Mouse (Mus musculus) stomach, postnatal 0 days (tissue): ENCODE data around the gene Slc25a12. TPM values are rescaled to one million over a fixed set of nuclear protein-coding genes. Genes with fewer than 3 reads are reported as not detected.

Source experiments
- ATAC-seq: fragments of 200-750 bp; cut with Nextera tagmentation; 2 replicates; pipeline ENCODE4 v1.8.0; 2017; ENCODE audit not compliant: low FRiP score, low TSS enrichment
- DNase-seq: peaks from one replicate; pipeline ENCODE4 v3.0.0-alpha.2; 2016; ENCODE audit warnings: low spot score
- H3K27ac ChIP-seq: fragments of 300-500 bp; sonication (generic); replicated peaks from 2 replicates; pipeline ENCODE4 v1.5.1; 2014; ENCODE audit warnings: mild to moderate bottlenecking, control low read depth
- H3K27me3 ChIP-seq: fragments of 300-500 bp; sonication (generic); 2 replicates; pipeline ENCODE4 v1.6.1; 2014; ENCODE audit warnings: low read length; ENCODE audit not compliant: control insufficient read depth, insufficient read depth
- H3K36me3 ChIP-seq: fragments of 300-500 bp; sonication (generic); 2 replicates; pipeline ENCODE4 v1.6.1; 2014; ENCODE audit warnings: low read length, mixed read lengths; ENCODE audit not compliant: control insufficient read depth, insufficient read depth
- H3K4me1 ChIP-seq: fragments of 300-500 bp; sonication (generic); replicated peaks from 2 replicates; pipeline ENCODE4 v1.6.1; 2014; ENCODE audit warnings: antibody characterized with exemption; ENCODE audit not compliant: control insufficient read depth, insufficient read depth
- H3K4me2 ChIP-seq: fragments of 300-500 bp; sonication (generic); replicated peaks from 2 replicates; pipeline ENCODE4 v1.6.1; 2014; ENCODE audit warnings: low read depth, mild to moderate bottlenecking, control low read depth, moderate library complexity
- H3K4me3 ChIP-seq: fragments of 300-500 bp; sonication (generic); 2 replicates; pipeline ENCODE4 v1.5.1; 2014; ENCODE audit warnings: low read depth, low read length, control low read depth
- H3K9ac ChIP-seq: fragments of 300-500 bp; sonication (generic); 2 replicates; pipeline ENCODE4 v1.6.1; 2014; ENCODE audit warnings: mild to moderate bottlenecking, low read length, control low read depth, mixed read lengths
- H3K9me3 ChIP-seq: fragments of 300-500 bp; sonication (generic); 2 replicates; pipeline ENCODE4 v1.6.1; 2016; ENCODE audit warnings: low read length; ENCODE audit not compliant: control insufficient read depth
- CTCF ChIP-seq: IDR thresholded peaks from 2 replicates; pipeline ENCODE4 v1.5.1; 2016; ENCODE audit warnings: antibody characterized with exemption, low read depth, mild to moderate bottlenecking, moderate library complexity
- EP300 ChIP-seq: optimal IDR thresholded peaks from 2 replicates; pipeline ENCODE3; 2016; ENCODE audit warnings: antibody characterized with exemption
- WGBS: fragments of 180-500 bp; shearing (Covaris S2); extraction: QIAGEN DNeasy Blood & Tissue Kit; methylation state at CpG from one replicate; pipeline ENCODE4 v1.1.7; 2014; 5-methylcytosine and 5-hydroxymethylcytosine counted together
- polyA plus RNA-seq: library from polyadenylated mRNA; unstranded; fragments of >200 nt; fragmentation: Nextera tagmentation; extraction: Ambion mirVana; gene quantifications from 2 replicates; pipeline ENCODE4 v1.2.1, GENCODE M21; 2015

Slc25a12 gene
- polyA plus RNA-seq, 1 experiment from 2014 or later = 28.0 TPM

DNA sequence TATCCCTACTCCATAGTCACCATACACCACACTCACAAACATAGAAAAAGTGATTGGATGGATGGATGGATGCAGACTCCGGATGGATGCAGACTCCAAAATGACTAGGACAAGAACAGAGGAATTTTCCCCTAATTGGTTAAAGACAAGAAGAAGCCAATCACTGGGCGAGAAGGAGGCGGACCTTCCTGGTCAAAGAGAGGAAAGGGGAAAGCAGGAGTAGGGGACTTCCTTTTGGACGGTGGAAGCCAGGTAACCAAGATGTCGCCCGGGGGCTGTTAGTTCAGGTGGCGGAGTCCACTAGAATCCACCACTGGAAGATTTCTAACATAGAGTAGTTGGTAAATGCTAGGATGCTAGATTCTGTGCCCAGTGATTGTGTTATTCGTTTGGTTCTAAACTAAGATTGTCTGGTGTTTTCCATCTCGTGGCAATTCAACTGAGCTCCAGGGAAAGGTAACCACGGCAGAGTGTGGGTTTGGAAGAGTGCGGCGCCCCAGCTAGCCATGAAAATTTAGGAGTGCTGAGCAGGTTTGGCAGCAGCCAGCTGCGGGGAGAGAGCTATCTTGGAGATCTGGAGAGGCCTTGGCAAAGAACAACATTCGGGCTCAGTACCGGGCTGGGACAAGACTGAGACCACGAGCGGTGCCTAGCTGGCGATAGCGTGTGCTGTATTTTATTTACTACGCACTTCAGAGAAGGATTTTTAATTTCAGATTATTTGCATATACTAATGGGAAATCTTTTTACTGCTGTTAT lies 19.6 kb downstream of the Slc25a12 start:
- DNase-seq (no peak), ATAC-seq (no peak)
- Histone ChIP-seq H3K4me1 (no peaks in the 10 kb centered on the region), H3K9ac (no peak overlapping the region), H3K27ac (no peak overlapping the region), H3K9me3 (no peaks in the 10 kb centered on the region), H3K4me2 (no peak overlapping the region), H3K4me3 (no peak overlapping the region), H3K36me3 (no peaks in the 10 kb centered on the region), H3K27me3 (no peaks in the 10 kb centered on the region)
- TF ChIP-seq CTCF (no peak), EP300 (no peak)
- WGBS = 89% methylated on average over 20 of the region's 20 CpGs

DNA sequence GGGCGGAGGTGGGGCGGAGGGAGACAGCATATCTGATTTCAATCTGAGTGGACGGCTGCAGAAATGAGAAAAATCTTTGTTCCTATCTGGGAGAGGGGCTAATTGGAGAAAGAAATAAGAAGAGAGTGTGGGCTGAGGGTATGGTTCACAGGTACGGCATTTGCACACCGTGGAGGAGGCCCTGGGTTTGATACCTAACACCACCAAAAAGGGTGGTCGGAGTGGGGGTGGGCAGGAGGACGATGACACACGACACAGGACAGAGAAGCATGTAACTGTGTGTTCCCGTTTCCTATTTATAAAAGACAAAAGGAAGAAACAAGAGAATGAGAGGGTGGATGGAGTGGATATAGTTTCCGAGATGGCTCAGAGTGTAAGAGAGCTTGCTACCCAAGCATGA lies 20.4 kb downstream of the Slc25a12 start:
- 84% methylated on average over 10 of the region's 10 CpGs for WGBS
- H3K4me3 ChIP-seq = no peak overlapping the region
- H3K27me3 ChIP-seq = no peaks in the 10 kb centered on the region

DNA sequence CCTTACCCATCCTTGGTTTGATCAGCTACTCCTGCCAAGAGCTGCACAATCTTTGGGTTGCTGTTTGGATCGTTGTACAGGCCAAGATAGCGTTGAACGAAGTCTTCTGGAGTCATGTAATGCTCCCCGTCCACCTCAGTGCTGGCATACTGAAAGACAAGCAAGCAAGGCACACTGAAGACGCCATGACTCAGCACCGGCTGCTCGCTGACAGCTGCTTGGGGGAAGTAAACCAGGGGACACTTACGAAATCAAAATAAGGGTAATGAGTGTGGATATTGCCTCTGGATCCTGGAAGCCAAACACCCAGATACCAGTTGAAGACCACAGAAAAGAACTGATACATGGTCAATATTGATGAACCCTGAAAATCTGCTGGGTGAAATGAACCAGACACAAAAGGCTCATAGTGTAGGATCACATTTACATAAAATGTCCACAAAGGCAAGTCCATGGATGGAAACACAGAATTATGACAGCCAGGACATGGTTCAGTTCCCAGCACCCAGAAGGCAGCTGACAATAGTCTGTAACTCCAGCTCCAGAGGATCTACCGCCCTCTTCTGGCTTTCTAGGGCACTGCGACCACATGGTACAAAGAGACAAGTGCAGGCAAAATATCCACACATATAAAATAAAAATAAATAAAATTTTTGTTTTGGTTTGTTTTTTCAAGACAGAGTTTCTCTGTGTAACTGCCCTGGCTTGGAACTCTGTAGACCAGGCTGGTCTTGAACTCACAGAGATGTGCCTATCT lies 23.5 kb downstream of the Slc25a12 start:
- no peak overlapping the region for H3K4me3 ChIP-seq
- no peak for DNase-seq
- no peak overlapping the region for H3K4me2 ChIP-seq
- 96% methylated on average over 10 of the region's 10 CpGs for WGBS
- no peak for ATAC-seq
- no peak overlapping the region for H3K27ac ChIP-seq
- no peaks in the 10 kb centered on the region for H3K36me3 ChIP-seq
- H3K4me1 ChIP-seq = no peaks in the 10 kb centered on the region
- H3K9ac ChIP-seq = no peak overlapping the region
- TF ChIP-seq CTCF = peak; percentile 33
- no peak for TF ChIP-seq EP300
- no peaks in the 10 kb centered on the region for H3K27me3 ChIP-seq
- H3K9me3 ChIP-seq = no peaks in the 10 kb centered on the region

More for the DNA sequence above, 20.4 kb downstream of the Slc25a12 start:
- TF ChIP-seq CTCF = no peak
- DNase-seq (no peak), ATAC-seq (no peak)
- Histone ChIP-seq H3K27ac (no peak overlapping the region), H3K9ac (no peak overlapping the region), H3K9me3 (no peaks in the 10 kb centered on the region), H3K36me3 (no peaks in the 10 kb centered on the region), H3K4me2 (no peak overlapping the region), H3K4me1 (no peaks in the 10 kb centered on the region)

DNA sequence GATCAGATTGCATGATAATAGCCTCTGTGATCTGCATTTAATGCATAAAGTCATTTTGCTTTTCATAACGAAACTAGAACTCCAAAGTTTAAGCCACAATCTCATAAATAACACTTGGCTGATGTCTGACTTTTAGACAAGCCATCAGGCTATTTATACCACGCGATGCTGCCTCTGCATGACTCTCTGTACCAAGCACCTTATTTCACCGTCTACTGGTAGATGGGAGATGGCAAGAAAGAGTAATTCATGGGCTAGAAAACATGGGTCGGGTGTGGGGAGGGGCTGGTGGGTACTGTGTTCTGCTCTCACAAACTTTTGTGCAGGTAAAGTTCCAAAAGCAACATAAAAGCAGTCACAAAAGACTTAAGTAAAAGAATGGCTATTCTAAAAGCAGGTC lies 27.4 kb downstream of the Slc25a12 start:
- WGBS = 69% methylated on average over 5 of the region's 5 CpGs
- Histone ChIP-seq H3K9me3 (no peaks in the 10 kb centered on the region), H3K27me3 (no peaks in the 10 kb centered on the region), H3K9ac (no peak overlapping the region), H3K4me2 (no peak overlapping the region), H3K4me1 (no peaks in the 10 kb centered on the region), H3K27ac (no peak overlapping the region), H3K4me3 (no peak overlapping the region), H3K36me3 (no peaks in the 10 kb centered on the region)
- DNase-seq (no peak), ATAC-seq (no peak)
- TF ChIP-seq CTCF (no peak), EP300 (no peak)

DNA sequence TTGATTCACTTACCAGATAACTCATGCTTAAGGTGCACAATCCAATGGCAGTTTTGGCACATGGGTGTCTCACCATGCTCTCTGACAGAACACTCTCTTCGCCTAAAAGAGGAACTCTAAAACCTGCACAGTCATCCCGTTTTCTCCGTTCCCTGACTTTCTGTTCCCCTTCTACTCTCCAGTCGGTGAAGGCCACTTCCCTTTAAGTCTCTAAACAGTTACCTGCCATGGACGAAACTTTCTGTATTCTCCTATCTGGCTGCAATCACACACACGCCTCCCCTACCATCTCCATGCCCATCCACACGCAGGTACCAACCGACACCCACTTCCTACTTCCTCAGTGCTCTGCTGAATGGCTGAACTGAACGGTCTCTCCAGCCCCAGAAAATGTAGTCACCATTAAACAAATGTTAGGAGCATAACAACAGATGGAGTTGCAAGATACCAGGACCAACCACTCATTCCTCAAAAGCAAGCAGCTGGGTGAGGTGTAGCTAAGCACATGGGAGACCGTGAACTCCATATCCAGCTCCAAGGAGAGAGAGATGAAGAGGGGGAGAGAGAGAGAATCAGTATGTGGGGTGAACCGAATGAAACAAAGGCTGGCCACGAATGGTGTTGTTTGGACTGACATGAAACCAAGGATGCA lies 29.3 kb downstream of the Slc25a12 start:
- Histone ChIP-seq H3K9ac (no peak overlapping the region), H3K27me3 (no peaks in the 10 kb centered on the region), H3K4me2 (no peak overlapping the region), H3K9me3 (no peaks in the 10 kb centered on the region), H3K4me1 (no peaks in the 10 kb centered on the region), H3K36me3 (no peaks in the 10 kb centered on the region), H3K4me3 (no peak overlapping the region), H3K27ac (no peak overlapping the region)
- ATAC-seq = no peak
- DNase-seq = no peak
- 78% methylated on average over 12 of the region's 12 CpGs for WGBS
- no peak for TF ChIP-seq EP300
- TF ChIP-seq CTCF = no peak

DNA sequence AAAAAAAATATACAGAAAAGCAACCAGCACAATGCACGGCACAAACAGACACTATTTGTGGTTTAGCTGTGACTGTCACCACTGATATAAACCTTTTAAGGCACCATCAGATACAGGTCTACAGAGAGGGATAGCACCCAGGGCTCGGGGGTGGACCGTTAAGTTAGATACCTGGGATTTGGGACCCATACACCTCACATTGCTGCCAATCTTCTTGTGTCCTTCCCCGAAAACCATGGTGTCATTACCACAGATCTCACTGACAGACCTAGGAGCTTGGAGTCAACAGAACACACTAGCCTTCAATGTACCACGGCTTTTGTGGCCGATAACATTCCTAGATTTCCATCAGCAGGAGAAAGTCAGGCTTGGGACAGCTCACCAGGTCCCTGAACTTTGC lies 30.9 kb downstream of the Slc25a12 start:
- H3K4me1 ChIP-seq = no peaks in the 10 kb centered on the region
- WGBS = 88% methylated on average over 6 of the region's 6 CpGs
- H3K4me3 ChIP-seq = no peak overlapping the region
- ATAC-seq = no peak
- TF ChIP-seq EP300 (no peak), CTCF (no peak)
- no peak overlapping the region for H3K9ac ChIP-seq
- H3K36me3 ChIP-seq = 0 out of 2 replicates have a peak, but pooled peaks cover 4% of the 10 kb centered on the region
- DNase-seq = no peak
- H3K4me2 ChIP-seq = no peak overlapping the region
- H3K9me3 ChIP-seq = no peaks in the 10 kb centered on the region
- no peak overlapping the region for H3K27ac ChIP-seq
- no peaks in the 10 kb centered on the region for H3K27me3 ChIP-seq
